Mouse (Mus musculus) liver, embryonic 12.5 days (tissue): ENCODE measurements around the gene Klf8. TPM values are rescaled to one million over a fixed set of nuclear protein-coding genes. Genes with fewer than 3 reads are reported as not detected.
"Not testable (repeated sequence)": the region's sequence is repeated elsewhere in the genome, so short reads cannot be mapped to it uniquely, and the experiment has no call there.

ENCODE experiments used
- ATAC-seq: fragments of 200-750 bp; cut with Nextera tagmentation; 2 replicates; pipeline ENCODE4 v1.8.0; 2017; ENCODE audit warnings: moderate number of reproducible peaks, mild to moderate bottlenecking, moderate library complexity
- H3K27ac ChIP-seq: fragments of 300-500 bp; sonication (generic); 2 replicates; pipeline ENCODE4 v1.5.1; 2016; ENCODE audit warnings: mild to moderate bottlenecking
- H3K27me3 ChIP-seq: fragments of 300-500 bp; sonication (generic); replicated peaks from 2 replicates; pipeline ENCODE4 v1.6.1; 2016; ENCODE audit warnings: mild to moderate bottlenecking, moderate library complexity
- H3K36me3 ChIP-seq: fragments of 300-500 bp; sonication (generic); 2 replicates; pipeline ENCODE4 v1.6.1; 2016; ENCODE audit warnings: mild to moderate bottlenecking, moderate library complexity
- H3K4me1 ChIP-seq: fragments of 300-500 bp; sonication (generic); 2 replicates; pipeline ENCODE4 v1.6.1; 2016
- H3K4me2 ChIP-seq: fragments of 300-500 bp; sonication (generic); 2 replicates; pipeline ENCODE4 v1.6.1; 2016; ENCODE audit warnings: mild to moderate bottlenecking, moderate library complexity
- H3K4me3 ChIP-seq: fragments of 300-500 bp; sonication (generic); 2 replicates; pipeline ENCODE4 v1.5.1; 2016; ENCODE audit warnings: mild to moderate bottlenecking, moderate library complexity
- H3K9ac ChIP-seq: fragments of 300-500 bp; sonication (generic); 2 replicates; pipeline ENCODE4 v1.6.1; 2016; ENCODE audit warnings: mild to moderate bottlenecking, moderate library complexity
- H3K9me3 ChIP-seq: fragments of 300-500 bp; sonication (generic); replicated peaks from 2 replicates; pipeline ENCODE4 v1.6.1; 2016; ENCODE audit warnings: mild to moderate bottlenecking, moderate library complexity
- WGBS: fragments of 180-500 bp; shearing (Covaris S2); methylation state at CpG from one replicate; pipeline ENCODE4 v1.1.7; 2016; ENCODE audit not compliant: insufficient replicate concordance; 5-methylcytosine and 5-hydroxymethylcytosine counted together
- polyA plus RNA-seq: library from polyadenylated mRNA; unstranded; fragments of >200 nt; fragmentation: Nextera tagmentation; extraction: Ambion mirVana; gene quantifications from 2 replicates; pipeline ENCODE4 v1.2.1, GENCODE M21; 2016

Klf8 gene
- polyA plus RNA-seq = 0.36 and 0.38 TPM in 2 replicates

GRCm38 (mm10) chrX:153237304-153237919 is at the start of gene Klf8:
Klf8 (plus strand) TSS chrX:153237466.
- H3K27me3 ChIP-seq = 0 out of 2 replicates have a peak, but pooled peaks cover 3% of the 10 kb centered on the region
- H3K36me3 ChIP-seq = no peaks in the 10 kb centered on the region
- H3K9ac ChIP-seq = peak within 1 kb of the TSS; percentile 59; the same call in 1 of the 2 replicates
- peak within 1 kb of the TSS; percentile 59 for H3K4me3 ChIP-seq
- H3K9me3 ChIP-seq = no peaks in the 10 kb centered on the region
- no peak within 1 kb of the TSS for H3K27ac ChIP-seq
- ATAC-seq = peak; percentile 69
- peaks cover 18% of the 10 kb centered on the region for H3K4me1 ChIP-seq
- whole genome bisulfite sequencing = 21% methylated on average over 17 of the region's 17 CpGs
- peak within 1 kb of the TSS; percentile 79 for H3K4me2 ChIP-seq

GRCm38 (mm10) chrX:153199185-153199584 is 38.1 kb upstream of the Klf8 start:
- not testable (repeated sequence) for H3K9me3 ChIP-seq, H3K4me2 ChIP-seq, ATAC-seq, H3K4me3 ChIP-seq, H3K27ac ChIP-seq, H3K4me1 ChIP-seq, H3K36me3 ChIP-seq, H3K27me3 ChIP-seq, H3K9ac ChIP-seq
- WGBS = 65% methylated on average over 2 of the region's 2 CpGs

GRCm38 (mm10) chrX:153211101-153211500 is 26.2 kb upstream of the Klf8 start:
- no peaks in the 10 kb centered on the region for H3K36me3 ChIP-seq
- H3K4me1 ChIP-seq = no peaks in the 10 kb centered on the region
- no peak overlapping the region for H3K27ac ChIP-seq
- 50% methylated on average over 1 of the region's 1 CpGs for WGBS
- H3K9ac ChIP-seq = no peak overlapping the region
- no peak for ATAC-seq
- H3K27me3 ChIP-seq = no peaks in the 10 kb centered on the region
- H3K9me3 ChIP-seq = no peaks in the 10 kb centered on the region
- no peak overlapping the region for H3K4me2 ChIP-seq
- H3K4me3 ChIP-seq = no peak overlapping the region

- Histone ChIP-seq H3K4me2 (no peak overlapping the region), H3K27ac (no peak overlapping the region), H3K9ac (no peak overlapping the region), H3K36me3 (no peaks in the 10 kb centered on the region), H3K4me1 (no peaks in the 10 kb centered on the region), H3K27me3 (no peaks in the 10 kb centered on the region), H3K4me3 (no peak overlapping the region), H3K9me3 (no peaks in the 10 kb centered on the region)
- no peak for ATAC-seq
- WGBS = 22% methylated on average over 2 of the region's 2 CpGs
These were observed 6.0 kb upstream of the Klf8 start for GRCm38 (mm10) chrX:153231240-153231639.

GRCm38 (mm10) chrX:153233255-153233654 is 4.0 kb upstream of the Klf8 start:
- H3K4me3 ChIP-seq = no peak overlapping the region
- no peak overlapping the region for H3K9ac ChIP-seq
- 24% methylated on average over 10 of the region's 10 CpGs for WGBS
- H3K27ac ChIP-seq = no peak overlapping the region
- no peaks in the 10 kb centered on the region for H3K36me3 ChIP-seq
- peaks cover 11% of the 10 kb centered on the region for H3K4me1 ChIP-seq
- H3K27me3 ChIP-seq = no peaks in the 10 kb centered on the region
- no peak for ATAC-seq
- H3K4me2 ChIP-seq = no peak overlapping the region
- no peaks in the 10 kb centered on the region for H3K9me3 ChIP-seq

GRCm38 (mm10) chrX:153237920-153238504 is 746 bp downstream of the Klf8 start:
- no peaks in the 10 kb centered on the region for H3K36me3 ChIP-seq
- H3K9me3 ChIP-seq = no peaks in the 10 kb centered on the region
- H3K4me3 ChIP-seq = peak overlapping the region; percentile 59
- WGBS = 15% methylated on average over 22 of the region's 23 CpGs
- H3K4me1 ChIP-seq = peaks cover 18% of the 10 kb centered on the region
- peak overlapping the region; percentile 79 for H3K4me2 ChIP-seq
- 0 out of 2 replicates have a peak, but pooled peaks cover 3% of the 10 kb centered on the region for H3K27me3 ChIP-seq
- peak overlapping the region; percentile 59; the same call in 1 of the 2 replicates for H3K9ac ChIP-seq
- peak; percentile 96 for ATAC-seq
- H3K27ac ChIP-seq = no peak overlapping the region

GRCm38 (mm10) chrX:153254256-153254655 is 17.0 kb downstream of the Klf8 start:
- H3K4me1 ChIP-seq = no peaks in the 10 kb centered on the region

GRCm38 (mm10) chrX:153255504-153255903 is 18.2 kb downstream of the Klf8 start:
- 68% methylated on average over 2 of the region's 2 CpGs for whole genome bisulfite sequencing
- no peaks in the 10 kb centered on the region for H3K36me3 ChIP-seq
- no peak overlapping the region for H3K4me2 ChIP-seq
- no peak overlapping the region for H3K9ac ChIP-seq
- no peak overlapping the region for H3K27ac ChIP-seq
- ATAC-seq = no peak
- no peaks in the 10 kb centered on the region for H3K27me3 ChIP-seq
- H3K4me3 ChIP-seq = no peak overlapping the region
- no peaks in the 10 kb centered on the region for H3K4me1 ChIP-seq
- H3K9me3 ChIP-seq = no peaks in the 10 kb centered on the region

More at GRCm38 (mm10) chrX:153254256-153254655, 17.0 kb downstream of the Klf8 start:
- no peak overlapping the region for H3K9ac ChIP-seq
- H3K9me3 ChIP-seq = no peaks in the 10 kb centered on the region
- H3K36me3 ChIP-seq = no peaks in the 10 kb centered on the region
- no peak overlapping the region for H3K4me3 ChIP-seq
- no peaks in the 10 kb centered on the region for H3K27me3 ChIP-seq
- ATAC-seq = no peak
- WGBS = 50% methylated on average over 1 of the region's 1 CpGs
- H3K27ac ChIP-seq = no peak overlapping the region
- H3K4me2 ChIP-seq = no peak overlapping the region

GRCm38 (mm10) chrX:153282185-153282584 is 44.9 kb downstream of the Klf8 start:
- no peak for ATAC-seq
- Histone ChIP-seq H3K9ac (no peak overlapping the region), H3K36me3 (no peaks in the 10 kb centered on the region), H3K4me2 (no peak overlapping the region), H3K9me3 (no peaks in the 10 kb centered on the region), H3K27ac (no peak overlapping the region), H3K4me1 (no peaks in the 10 kb centered on the region), H3K27me3 (no peaks in the 10 kb centered on the region), H3K4me3 (no peak overlapping the region)
- 76% methylated on average over 2 of the region's 2 CpGs for WGBS

GRCm38 (mm10) chrX:153311356-153311755 is 74.1 kb downstream of the Klf8 start:
- 75% methylated on average over 4 of the region's 4 CpGs for WGBS
- no peak for ATAC-seq
- Histone ChIP-seq H3K9ac (no peak overlapping the region), H3K36me3 (no peaks in the 10 kb centered on the region), H3K9me3 (no peaks in the 10 kb centered on the region), H3K4me1 (no peaks in the 10 kb centered on the region), H3K27me3 (no peaks in the 10 kb centered on the region), H3K4me2 (no peak overlapping the region), H3K4me3 (no peak overlapping the region), H3K27ac (no peak overlapping the region)

GRCm38 (mm10) chrX:153323105-153323504 is 85.8 kb downstream of the Klf8 start:
- Histone ChIP-seq H3K27ac (no peak overlapping the region), H3K4me2 (no peak overlapping the region), H3K9me3 (no peaks in the 10 kb centered on the region), H3K4me1 (no peaks in the 10 kb centered on the region), H3K36me3 (no peaks in the 10 kb centered on the region), H3K9ac (no peak overlapping the region), H3K4me3 (no peak overlapping the region), H3K27me3 (no peaks in the 10 kb centered on the region)
- WGBS = 67% methylated on average over 3 of the region's 3 CpGs
- no peak for ATAC-seq

GRCm38 (mm10) chrX:153334140-153334539 is 96.9 kb downstream of the Klf8 start:
- 36% methylated on average over 3 of the region's 3 CpGs for WGBS
- H3K27me3 ChIP-seq, H3K4me3 ChIP-seq, H3K27ac ChIP-seq, H3K4me1 ChIP-seq, H3K9me3 ChIP-seq, H3K4me2 ChIP-seq, H3K9ac ChIP-seq, H3K36me3 ChIP-seq: not testable (repeated sequence)
- ATAC-seq = peak; percentile 79
